Mouse (Mus musculus) cerebellum, adult 8-10 months (tissue): ENCODE results near the gene Dennd4c.
"Not testable (repeated sequence)": the region's sequence is repeated elsewhere in the genome, so short reads cannot be mapped to it uniquely, and the experiment has no call there.

Source experiments
- DNase-seq: peaks from one replicate; pipeline ENCODE4 v3.0.0; 2022

Dennd4c gene

GRCm38 (mm10) chr4:86814850-86815249 lies 66.5 kb downstream of the Dennd4c start:
- DNase-seq, result no peak

- peak; percentile 35 for DNase-seq
These were observed 74.8 kb downstream of the Dennd4c start for GRCm38 (mm10) chr4:86823169-86823568.

- DNase-seq, result no peak
These were observed 76.8 kb downstream of the Dennd4c start for GRCm38 (mm10) chr4:86825143-86825542.

GRCm38 (mm10) chr4:86831896-86832295 lies 83.5 kb downstream of the Dennd4c start:
- DNase-seq, result no peak

GRCm38 (mm10) chr4:86841141-86841540 lies 92.8 kb downstream of the Dennd4c start:
- not testable (repeated sequence) for DNase-seq

GRCm38 (mm10) chr4:86845384-86845783 lies 97.0 kb downstream of the Dennd4c start:
- DNase-seq, result no peak

- DNase-seq, result no peak
These were observed 98.9 kb downstream of the Dennd4c start for GRCm38 (mm10) chr4:86847246-86847645.

- no peak for DNase-seq
These were observed 103.0 kb downstream of the Dennd4c start for GRCm38 (mm10) chr4:86851331-86851730.

- DNase-seq, result no peak
These were observed 103.7 kb downstream of the Dennd4c start for GRCm38 (mm10) chr4:86852018-86852417.

GRCm38 (mm10) chr4:86852813-86853590 lies 104.6 kb downstream of the Dennd4c start:
- DNase-seq, result no peak

- no peak for DNase-seq
These were observed 108.2 kb downstream of the Dennd4c start for GRCm38 (mm10) chr4:86856304-86857112.

- peak; percentile 95 for DNase-seq
These were observed 109.0 kb downstream of the Dennd4c start, which contains the start of gene Rps6 for GRCm38 (mm10) chr4:86857113-86858069. Rps6 (minus strand) TSS chr4:86857412.

GRCm38 (mm10) chr4:86858070-86858440 lies 109.7 kb downstream of the Dennd4c start:
- DNase-seq, result no peak

GRCm38 (mm10) chr4:86864087-86864486 lies 115.7 kb downstream of the Dennd4c start:
- no peak for DNase-seq

GRCm38 (mm10) chr4:86871988-86872387 lies 123.6 kb downstream of the Dennd4c start:
- DNase-seq, result no peak

GRCm38 (mm10) chr4:86873072-86873471 lies 124.7 kb downstream of the Dennd4c start:
- no peak for DNase-seq

GRCm38 (mm10) chr4:86874146-86874847 lies 125.9 kb downstream of the Dennd4c start, which contains the start of gene Acer2:
Acer2 (plus strand) TSS chr4:86874396.
- peak; percentile 68 for DNase-seq

GRCm38 (mm10) chr4:86879477-86879876 lies 131.1 kb downstream of the Dennd4c start:
- no peak for DNase-seq

GRCm38 (mm10) chr4:86881178-86881577 lies 132.8 kb downstream of the Dennd4c start:
- no peak for DNase-seq

GRCm38 (mm10) chr4:86882413-86882812 lies 134.1 kb downstream of the Dennd4c start:
- DNase-seq, result no peak

GRCm38 (mm10) chr4:86884945-86885344 lies 136.6 kb downstream of the Dennd4c start:
- no peak for DNase-seq

- DNase-seq, result no peak
These were observed 137.4 kb downstream of the Dennd4c start for GRCm38 (mm10) chr4:86885790-86886159.
